Mouse (Mus musculus): Measurements from ENCODE around the gene Prkcsh. TPM values are rescaled to one million over a fixed set of nuclear protein-coding genes. Genes with fewer than 3 reads are reported as not detected.
A peak's percentile ranks its signal among the peaks of the same experiment; 100 is the strongest.

Gene Prkcsh
- total and polyA plus RNA-seq, 3 experiments, result 46.2 to 67.5 (median 61.5) TPM

DNA sequence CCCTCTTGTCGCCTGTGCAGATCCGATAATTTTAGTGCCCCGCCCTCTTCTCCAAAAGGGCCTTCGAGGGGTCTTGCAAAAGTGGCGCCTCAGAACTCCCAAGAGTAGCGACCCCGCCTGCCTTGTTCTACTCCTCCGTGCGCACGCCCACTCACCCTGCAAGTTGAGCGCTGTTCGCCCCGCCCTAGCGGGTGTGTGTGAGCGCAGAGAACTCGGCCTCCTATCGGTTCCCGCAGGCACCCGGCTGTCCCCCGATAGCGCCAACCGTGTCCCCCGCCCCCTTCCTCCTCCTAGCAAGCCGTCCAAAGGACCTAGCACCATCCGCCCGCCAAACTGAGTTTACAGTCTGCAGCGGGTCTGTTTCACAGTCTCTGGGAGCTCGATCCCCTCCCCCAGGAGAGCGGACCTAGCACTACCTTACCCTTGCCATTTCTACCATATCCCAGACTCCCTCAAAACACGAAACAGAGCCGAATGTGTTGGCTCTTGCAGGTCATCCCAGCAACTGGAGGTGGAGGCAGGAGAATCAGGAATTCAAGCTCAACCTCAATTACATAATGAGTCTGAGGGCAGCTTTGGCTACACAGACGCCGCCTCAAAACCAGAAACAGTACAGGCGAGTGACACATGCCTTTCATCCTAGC is 40.1 kb upstream of the Prkcsh start:
- no peaks in the 10 kb centered on the region; the same call in 1 of the 2 replicates for H3K4me1 ChIP-seq (ENCODE audit: control insufficient read depth, insufficient read depth, low read length)
- DNase-seq, result peak; percentile 71 to 74
- peak overlapping the region; percentile 50 for H3K9ac ChIP-seq (ENCODE audit: low read depth, low read length)
- no peaks in the 10 kb centered on the region for H3K79me2 ChIP-seq (replicated peaks; ENCODE audit: control insufficient read depth, insufficient read depth, low read length)
- peak overlapping the region; percentile 24; the same call in 1 of the 2 replicates for H3K27ac ChIP-seq
- intact Hi-C loops (cut with DNase I), result no loop called here
- H3K4me3 ChIP-seq, result peak overlapping the region; percentile 55
- 2% methylated on average over 34 of the region's 34 CpGs for WGBS
- TF ChIP-seq EP300 (IDR thresholded peaks at IDR 0.05; ENCODE audit: insufficient read depth, low read depth, low read length) (no peak), POLR2A (IDR thresholded peaks at IDR 0.05; ENCODE audit: insufficient read depth, low read depth, low read length) (no peak), CTCF (IDR thresholded peaks at IDR 0.05) (peak; percentile 50)
- no peaks in the 10 kb centered on the region for H3K27me3 ChIP-seq (ENCODE audit: control insufficient read depth, insufficient read depth, low read length)
- no peaks in the 10 kb centered on the region for H3K36me3 ChIP-seq (ENCODE audit: control insufficient read depth, insufficient read depth, low read length)

DNA sequence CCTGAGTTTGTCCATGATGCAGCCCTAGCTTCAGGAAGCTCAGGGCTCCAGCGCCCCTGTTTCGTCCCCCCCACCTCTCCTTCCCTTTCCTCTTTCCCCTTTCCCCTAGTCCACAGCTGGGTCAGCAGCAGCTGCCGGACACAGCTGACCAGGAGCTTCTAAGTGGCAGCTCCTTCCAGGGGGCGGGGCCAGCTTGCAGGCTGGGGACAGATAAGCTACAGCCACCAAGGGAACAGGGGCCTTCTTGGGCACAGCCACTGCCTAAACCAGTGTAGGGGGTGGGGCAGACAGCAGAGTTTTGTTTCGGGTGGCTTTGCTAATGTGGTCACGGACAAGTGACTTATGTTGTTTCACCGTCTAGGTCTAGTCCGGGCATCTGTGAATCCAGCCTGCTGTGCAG is 39.2 kb upstream of the Prkcsh start, which contains the start of gene Epor:
Gene Epor, minus strand, starts transcription at position 90 of the 400 bp plus-strand sequence.
- no peaks in the 10 kb centered on the region for H3K79me2 ChIP-seq (replicated peaks; ENCODE audit: control insufficient read depth, insufficient read depth, low read length)
- no peaks in the 10 kb centered on the region for H3K27me3 ChIP-seq (ENCODE audit: control insufficient read depth, insufficient read depth, low read length)
- no peak for TF ChIP-seq EP300 (IDR thresholded peaks at IDR 0.05; ENCODE audit: insufficient read depth, low read depth, low read length)
- TF ChIP-seq CTCF (IDR thresholded peaks at IDR 0.05), result no peak
- TF ChIP-seq POLR2A (IDR thresholded peaks at IDR 0.05; ENCODE audit: insufficient read depth, low read depth, low read length), result no peak
- H3K4me1 ChIP-seq (ENCODE audit: control insufficient read depth, insufficient read depth, low read length), result no peaks in the 10 kb centered on the region; the same call in 1 of the 2 replicates
- H3K4me3 ChIP-seq, result peak within 1 kb of the TSS; percentile 55
- peak; percentile 74 to 79 for DNase-seq
- WGBS, result 10% methylated on average over 8 of the region's 8 CpGs
- intact Hi-C loops (cut with DNase I), result no loop called here
- H3K9ac ChIP-seq (ENCODE audit: low read depth, low read length), result peak within 1 kb of the TSS; percentile 50
- peak within 1 kb of the TSS; percentile 53 for H3K27ac ChIP-seq
- no peaks in the 10 kb centered on the region for H3K36me3 ChIP-seq (ENCODE audit: control insufficient read depth, insufficient read depth, low read length)

DNA sequence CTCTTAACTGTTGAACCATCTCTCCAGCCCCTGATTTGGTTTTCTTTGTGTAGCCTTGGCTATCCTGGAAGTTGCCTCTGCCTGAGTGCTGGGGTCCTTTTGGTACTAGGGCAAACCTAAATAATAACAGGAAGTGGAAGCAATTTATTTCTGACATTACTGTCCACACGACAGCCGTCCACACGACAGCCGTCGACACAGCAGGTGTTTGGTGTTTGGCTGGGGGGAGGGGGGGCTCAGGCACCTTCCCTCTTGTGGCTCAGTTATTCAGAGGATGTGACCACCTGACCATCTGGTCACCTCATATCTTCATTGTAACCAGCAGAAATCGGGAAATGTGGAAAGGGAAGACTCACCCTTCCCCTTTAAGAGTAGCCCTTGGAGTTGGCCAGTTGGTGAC is 33.7 kb upstream of the Prkcsh start:
- Histone ChIP-seq H3K36me3 (ENCODE audit: control insufficient read depth, insufficient read depth, low read length) (no peaks in the 10 kb centered on the region), H3K4me1 (ENCODE audit: control insufficient read depth, insufficient read depth, low read length) (no peaks in the 10 kb centered on the region), H3K9ac (ENCODE audit: low read depth, low read length) (no peak overlapping the region), H3K4me3 (no peak overlapping the region), H3K27ac (no peak overlapping the region), H3K27me3 (ENCODE audit: control insufficient read depth, insufficient read depth, low read length) (no peaks in the 10 kb centered on the region), H3K79me2 (replicated peaks; ENCODE audit: control insufficient read depth, insufficient read depth, low read length) (no peaks in the 10 kb centered on the region)
- DNase-seq, result no peak
- WGBS, result 33% methylated on average over 6 of the region's 6 CpGs
- no peak for TF ChIP-seq POLR2A (IDR thresholded peaks at IDR 0.05; ENCODE audit: insufficient read depth, low read depth, low read length)
- TF ChIP-seq CTCF (IDR thresholded peaks at IDR 0.05), result no peak
- no peak for TF ChIP-seq EP300 (IDR thresholded peaks at IDR 0.05; ENCODE audit: insufficient read depth, low read depth, low read length)
- intact Hi-C loops (cut with DNase I), result no loop called here

DNA sequence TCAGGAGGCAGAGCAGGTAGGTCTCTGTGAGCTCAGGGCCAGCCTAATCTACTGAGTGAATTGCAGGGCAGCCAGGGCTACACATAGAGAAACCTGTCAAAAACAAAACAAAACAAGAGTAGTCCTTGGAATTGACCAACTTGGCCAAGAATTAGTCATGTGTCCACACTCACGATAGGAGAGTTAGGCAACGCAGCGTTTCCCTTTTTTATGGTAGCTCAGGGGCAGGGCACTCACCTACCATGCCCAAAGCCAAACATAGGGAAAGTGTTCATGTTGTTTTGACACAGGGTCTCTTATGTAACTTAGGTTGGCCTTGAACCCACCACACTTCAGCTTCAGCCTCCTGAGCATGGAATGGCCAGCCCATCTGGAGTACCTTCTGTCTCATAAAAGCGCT is 33.3 kb upstream of the Prkcsh start:
- Histone ChIP-seq H3K27me3 (ENCODE audit: control insufficient read depth, insufficient read depth, low read length) (no peaks in the 10 kb centered on the region), H3K4me3 (no peak overlapping the region), H3K9ac (ENCODE audit: low read depth, low read length) (no peak overlapping the region), H3K4me1 (ENCODE audit: control insufficient read depth, insufficient read depth, low read length) (no peaks in the 10 kb centered on the region), H3K27ac (no peak overlapping the region), H3K36me3 (ENCODE audit: control insufficient read depth, insufficient read depth, low read length) (no peaks in the 10 kb centered on the region), H3K79me2 (replicated peaks; ENCODE audit: control insufficient read depth, insufficient read depth, low read length) (no peaks in the 10 kb centered on the region)
- WGBS, result 87% methylated on average over 4 of the region's 4 CpGs
- no peak for TF ChIP-seq EP300 (IDR thresholded peaks at IDR 0.05; ENCODE audit: insufficient read depth, low read depth, low read length)
- TF ChIP-seq POLR2A (IDR thresholded peaks at IDR 0.05; ENCODE audit: insufficient read depth, low read depth, low read length), result no peak
- TF ChIP-seq CTCF (IDR thresholded peaks at IDR 0.05), result no peak
- DNase-seq, result no peak
- intact Hi-C loops (cut with DNase I), result no loop called here

DNA sequence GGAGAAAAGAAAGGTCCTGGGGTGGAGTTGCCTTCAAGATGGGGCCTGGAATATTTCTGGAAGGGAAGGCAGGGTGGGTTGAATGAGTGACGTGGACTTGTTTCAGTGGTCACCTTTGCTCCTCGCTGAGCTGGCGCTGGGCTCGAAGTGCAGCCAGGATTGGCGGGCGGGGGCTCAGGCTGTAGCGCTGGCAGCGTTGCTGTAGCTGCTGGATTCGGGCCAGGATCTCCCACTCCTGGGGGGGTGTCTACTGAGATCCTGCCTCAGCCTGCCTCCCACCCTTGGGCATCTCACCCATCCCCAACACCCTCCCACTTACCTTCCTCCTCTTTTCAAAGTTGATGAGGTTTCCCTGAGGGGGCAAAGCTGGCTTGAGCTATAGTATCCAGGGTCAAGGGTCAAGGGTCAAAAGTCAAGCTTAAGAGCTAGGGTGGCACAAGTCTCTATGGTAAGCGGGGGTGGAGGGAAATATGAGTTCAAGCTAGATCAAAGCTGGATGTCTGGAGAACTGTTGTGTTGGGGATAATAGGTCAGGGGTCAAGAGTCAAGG is 25.9 kb upstream of the Prkcsh start:
- H3K4me3 ChIP-seq, result no peak overlapping the region
- H3K79me2 ChIP-seq (replicated peaks; ENCODE audit: control insufficient read depth, insufficient read depth, low read length), result no peaks in the 10 kb centered on the region
- 80% methylated on average over 10 of the region's 10 CpGs for WGBS
- no peak overlapping the region for H3K9ac ChIP-seq (ENCODE audit: low read depth, low read length)
- H3K27me3 ChIP-seq (ENCODE audit: control insufficient read depth, insufficient read depth, low read length), result no peaks in the 10 kb centered on the region
- no peak for TF ChIP-seq POLR2A (IDR thresholded peaks at IDR 0.05; ENCODE audit: insufficient read depth, low read depth, low read length)
- no peaks in the 10 kb centered on the region for H3K4me1 ChIP-seq (ENCODE audit: control insufficient read depth, insufficient read depth, low read length)
- no peak overlapping the region for H3K27ac ChIP-seq
- H3K36me3 ChIP-seq (ENCODE audit: control insufficient read depth, insufficient read depth, low read length), result no peaks in the 10 kb centered on the region
- no peak for DNase-seq
- intact Hi-C loops (cut with DNase I), result no loop called here

DNA sequence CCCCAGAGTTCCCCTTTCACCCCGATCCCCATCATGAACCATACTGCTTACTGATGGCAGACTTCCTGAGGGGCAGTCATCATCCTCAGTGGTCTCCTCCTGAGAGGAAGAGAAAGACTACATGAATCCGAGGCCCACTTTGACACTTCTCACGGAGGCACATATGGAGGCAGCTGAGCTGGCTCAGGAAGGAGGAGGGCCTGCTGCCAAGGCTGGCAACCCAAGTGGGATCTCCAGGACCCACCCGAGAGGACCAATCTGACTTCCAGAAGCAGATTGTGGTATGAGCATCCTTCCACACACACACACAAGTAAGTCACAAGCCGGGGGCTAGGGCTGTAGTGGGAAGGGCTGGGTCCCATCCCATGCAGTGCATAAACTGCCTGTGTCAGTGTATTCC is 25.3 kb upstream of the Prkcsh start:
- intact Hi-C loops (cut with DNase I), result no loop called here
- TF ChIP-seq CTCF (IDR thresholded peaks at IDR 0.05) (no peak), EP300 (IDR thresholded peaks at IDR 0.05; ENCODE audit: insufficient read depth, low read depth, low read length) (no peak), POLR2A (IDR thresholded peaks at IDR 0.05; ENCODE audit: insufficient read depth, low read depth, low read length) (no peak)
- H3K79me2 ChIP-seq (replicated peaks; ENCODE audit: control insufficient read depth, insufficient read depth, low read length), result no peaks in the 10 kb centered on the region
- 72% methylated on average over 5 of the region's 5 CpGs for WGBS
- no peaks in the 10 kb centered on the region for H3K36me3 ChIP-seq (ENCODE audit: control insufficient read depth, insufficient read depth, low read length)
- no peaks in the 10 kb centered on the region for H3K27me3 ChIP-seq (ENCODE audit: control insufficient read depth, insufficient read depth, low read length)
- no peak overlapping the region for H3K9ac ChIP-seq (ENCODE audit: low read depth, low read length)
- no peaks in the 10 kb centered on the region for H3K4me1 ChIP-seq (ENCODE audit: control insufficient read depth, insufficient read depth, low read length)
- no peak overlapping the region for H3K4me3 ChIP-seq
- H3K27ac ChIP-seq, result no peak overlapping the region
- no peak for DNase-seq

All from heart, adult 2 months (tissue).